Mouse (Mus musculus) thymus, adult 2 months (tissue): ENCODE measurements at regions not wholly inside any gene's neighbourhood (a gene's known extent, or its start where the extent isn't known, plus 50 kb on each side); places are given as distances from the start of the nearest gene placed in this dataset.

Experiments
- CTCF ChIP-seq: fragments of 200-500 bp; IDR thresholded peaks from 2 replicates; pipeline ENCODE4 v1.5.1; 2012; ENCODE audit warnings: mild to moderate bottlenecking, control low read depth, low read length, moderate library complexity, borderline replicate concordance; ENCODE audit not compliant: control insufficient read depth, poor library complexity, insufficient read depth; ENCODE audit errors: extremely low read depth
- POLR2A ChIP-seq: fragments of 200-500 bp; IDR thresholded peaks from 2 replicates; pipeline ENCODE4 v1.6.1; 2012; ENCODE audit warnings: mild to moderate bottlenecking, low read length, control low read depth, moderate library complexity; ENCODE audit not compliant: control insufficient read depth, poor library complexity, insufficient read depth; ENCODE audit errors: extremely low read depth

DNA sequence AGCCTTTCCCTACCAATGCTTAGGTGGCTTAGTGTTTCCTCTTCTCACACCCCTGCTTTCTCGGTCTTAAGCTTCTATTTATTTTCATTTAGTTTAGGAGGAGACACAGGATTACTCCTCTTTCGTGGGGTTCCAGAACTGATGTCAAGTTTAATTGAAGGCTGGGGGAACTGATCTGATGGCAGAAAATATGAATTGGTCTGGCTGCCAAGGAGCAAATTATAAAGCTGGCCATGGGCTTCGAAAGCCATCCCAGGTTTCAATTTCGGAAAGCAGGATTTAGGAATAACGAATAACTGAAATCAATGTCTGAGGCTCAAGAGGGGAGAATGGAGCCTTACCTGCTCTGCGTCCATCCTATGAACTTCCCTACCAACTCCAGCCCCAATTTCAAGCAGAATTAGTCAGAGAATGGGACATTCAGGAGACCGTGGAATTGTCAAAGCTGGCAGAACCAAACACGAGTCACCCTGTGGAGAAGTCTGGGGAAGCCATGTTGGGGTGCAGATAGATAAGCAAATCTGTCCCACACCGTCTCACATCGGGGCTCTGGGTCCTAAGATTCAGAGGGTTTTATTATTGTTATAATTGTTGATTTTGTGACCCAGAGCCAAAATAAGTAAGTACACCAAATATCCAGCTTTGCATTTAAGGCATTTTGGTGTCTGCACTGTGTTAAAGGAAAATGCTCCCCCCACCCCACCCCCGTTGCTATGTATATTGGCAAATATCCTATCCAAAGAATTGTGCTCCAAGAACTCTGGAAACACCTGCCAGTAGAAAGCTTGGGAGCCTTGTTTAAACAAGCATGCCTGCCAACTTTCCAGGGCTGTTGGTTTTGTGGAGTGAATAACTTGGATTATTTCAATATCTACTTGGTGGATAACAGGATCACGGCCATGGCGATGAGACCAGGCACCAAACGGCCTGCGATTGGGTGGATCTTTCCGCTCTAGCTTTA lies 56.5 kb upstream of the Tgfbr2 start:
- TF ChIP-seq CTCF (no peak), POLR2A (no peak)
